Mouse (Mus musculus): Measurements from ENCODE around the gene Arhgap15. TPM values are rescaled to one million over a fixed set of nuclear protein-coding genes. Genes with fewer than 3 reads are reported as not detected.
"Not testable (repeated sequence)": the region's sequence is repeated elsewhere in the genome, so short reads cannot be mapped to it uniquely, and the experiment has no call there.

The Arhgap15 gene
- total RNA-seq (2014; fragmentation: Nextera tagmentation) (99.5 and 105 TPM in 2 replicates), total RNA-seq (2017) (146 and 174 TPM in 2 replicates)

- peak; percentile 89 for ATAC-seq (replicated peaks; ENCODE audit: poor library complexity, severe bottlenecking)
Measured at GRCm38 (mm10) chr2:43748287-43748983, at the start of gene Arhgap15. Arhgap15 (plus strand) TSS chr2:43748824.

DNA sequence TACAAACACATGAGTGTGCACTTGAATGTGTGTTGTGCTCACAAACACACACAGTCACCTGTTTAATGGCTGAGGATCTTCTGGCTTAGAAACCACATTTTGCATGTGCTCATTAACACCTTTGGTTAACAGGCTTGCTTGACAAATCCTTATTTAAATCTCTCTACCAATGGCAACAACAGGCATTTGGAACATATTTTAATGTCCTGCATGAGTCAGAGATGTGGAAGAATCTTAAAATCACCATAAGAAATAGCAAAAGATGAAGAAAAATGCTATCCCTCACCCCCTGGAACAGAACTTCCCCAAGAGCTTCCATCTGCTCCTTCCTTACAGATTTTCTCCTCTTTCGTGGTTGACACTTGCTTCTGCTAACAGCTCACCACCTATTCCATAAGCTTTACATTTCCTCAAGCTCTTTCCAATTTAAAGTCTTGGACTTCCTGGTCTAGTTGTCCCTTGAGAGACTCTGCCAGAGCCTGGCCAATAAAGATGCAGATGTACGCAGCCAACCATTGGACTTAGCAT is 35.9 kb upstream of the Arhgap15 start:
- ATAC-seq (replicated peaks; ENCODE audit: poor library complexity, severe bottlenecking) = no peak

DNA sequence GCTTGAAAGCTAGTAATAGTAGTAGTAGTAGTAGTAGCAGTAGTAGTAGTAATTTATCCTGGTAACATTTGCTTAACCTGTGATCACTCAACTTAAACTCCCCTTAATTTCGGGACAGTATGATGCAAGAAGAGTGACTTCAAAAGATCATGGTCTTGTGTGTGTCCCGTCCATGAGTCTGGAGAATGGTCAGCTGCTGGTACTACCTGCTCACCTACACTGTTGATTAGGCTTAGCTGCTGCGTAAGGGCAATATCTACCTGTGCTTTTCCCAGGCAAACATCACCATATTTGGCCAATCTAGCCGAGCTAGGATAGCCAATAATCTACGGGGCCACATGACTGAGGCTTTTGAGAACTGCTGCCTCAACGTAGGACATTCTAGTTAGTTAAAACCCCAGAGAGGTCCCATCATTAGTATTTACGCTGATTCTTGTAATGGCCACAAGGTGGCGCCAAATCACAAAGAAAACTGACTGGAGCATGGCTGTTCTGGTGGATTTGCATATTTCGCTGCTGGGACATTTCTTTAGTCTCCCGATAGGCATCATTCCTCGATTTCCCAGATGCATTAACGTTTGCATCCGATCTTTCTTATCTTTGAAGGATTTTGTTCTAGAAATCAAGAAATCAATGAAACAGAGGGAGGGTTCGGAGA is 26.0 kb upstream of the Arhgap15 start:
- ATAC-seq (replicated peaks; ENCODE audit: poor library complexity, severe bottlenecking) = peak; percentile 78

DNA sequence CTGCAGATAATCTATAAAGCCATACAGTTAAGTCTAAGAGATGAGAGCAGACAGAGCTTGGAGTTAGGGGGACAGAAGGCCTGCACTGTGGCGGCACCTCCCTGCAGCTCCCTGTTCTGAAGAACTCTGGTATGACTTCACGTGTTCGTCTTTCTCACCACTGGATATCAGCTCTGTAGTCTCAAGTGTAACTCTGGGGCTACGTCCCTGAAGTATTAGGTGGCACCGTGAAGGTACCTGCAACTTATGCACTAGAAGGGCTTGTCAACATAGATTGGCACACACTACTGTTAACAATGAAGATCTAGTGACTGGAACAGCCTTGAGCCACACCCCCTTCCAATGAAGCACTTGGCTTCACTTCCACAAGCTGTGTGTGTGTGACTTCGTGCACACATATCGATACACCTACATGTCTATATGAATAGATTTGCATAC is 25.5 kb upstream of the Arhgap15 start:
- ATAC-seq (replicated peaks; ENCODE audit: poor library complexity, severe bottlenecking) = peak; percentile 20

DNA sequence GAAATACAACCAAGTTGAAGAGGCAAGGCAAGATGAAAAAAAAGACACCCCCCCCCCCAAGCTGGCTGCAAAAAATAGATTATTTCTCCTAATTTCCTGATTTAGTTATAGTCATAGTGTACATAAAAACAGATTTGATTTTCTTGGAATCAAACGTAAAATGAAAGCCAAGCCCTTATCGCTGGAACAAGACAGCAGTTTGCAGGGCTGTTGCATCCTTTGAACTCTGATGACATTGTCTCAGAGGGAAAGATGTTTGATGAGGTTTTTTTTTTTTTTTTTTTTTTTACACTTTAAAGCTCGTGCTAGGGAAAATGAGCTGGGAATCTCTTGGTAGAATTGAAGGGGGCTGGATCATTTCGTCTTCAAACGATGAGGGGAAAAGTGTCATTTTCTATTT is 21.4 kb upstream of the Arhgap15 start:
- ATAC-seq (replicated peaks; ENCODE audit: poor library complexity, severe bottlenecking) = no peak

GRCm38 (mm10) chr2:43727693-43728092 is 20.9 kb upstream of the Arhgap15 start:
- peak; percentile 77 for ATAC-seq (replicated peaks; ENCODE audit: poor library complexity, severe bottlenecking)

- no peak for ATAC-seq (replicated peaks; ENCODE audit: poor library complexity, severe bottlenecking)
Measured at GRCm38 (mm10) chr2:43728831-43729230, 19.8 kb upstream of the Arhgap15 start.

GRCm38 (mm10) chr2:43732396-43732795 is 16.2 kb upstream of the Arhgap15 start:
- ATAC-seq (replicated peaks; ENCODE audit: poor library complexity, severe bottlenecking) = no peak

DNA sequence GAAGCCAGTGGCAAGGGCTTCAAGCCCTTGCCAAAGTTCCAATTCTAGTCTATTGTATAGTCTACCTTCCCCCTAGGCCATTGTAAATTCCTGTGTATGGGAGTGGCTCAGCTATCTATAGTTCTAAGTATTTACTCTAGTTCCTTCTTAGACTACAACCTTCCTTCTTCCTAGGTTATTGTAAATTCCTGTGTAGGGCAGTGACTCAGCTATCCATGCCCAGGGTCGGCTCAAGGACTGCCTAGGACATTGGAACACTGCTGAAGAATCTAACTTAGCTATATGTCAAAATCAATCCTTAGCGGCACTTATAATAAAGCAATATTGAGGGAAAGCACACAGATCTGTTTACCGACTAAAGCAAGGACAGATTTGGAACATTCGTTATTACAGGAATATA is 13.6 kb upstream of the Arhgap15 start:
- not testable (repeated sequence) for ATAC-seq (replicated peaks; ENCODE audit: poor library complexity, severe bottlenecking)

- peak; percentile 38 for ATAC-seq (replicated peaks; ENCODE audit: poor library complexity, severe bottlenecking)
Measured at GRCm38 (mm10) chr2:43737546-43737945, 11.1 kb upstream of the Arhgap15 start.

GRCm38 (mm10) chr2:43738562-43739112 is 10.0 kb upstream of the Arhgap15 start:
- ATAC-seq (replicated peaks; ENCODE audit: poor library complexity, severe bottlenecking) = peak; percentile 86

DNA sequence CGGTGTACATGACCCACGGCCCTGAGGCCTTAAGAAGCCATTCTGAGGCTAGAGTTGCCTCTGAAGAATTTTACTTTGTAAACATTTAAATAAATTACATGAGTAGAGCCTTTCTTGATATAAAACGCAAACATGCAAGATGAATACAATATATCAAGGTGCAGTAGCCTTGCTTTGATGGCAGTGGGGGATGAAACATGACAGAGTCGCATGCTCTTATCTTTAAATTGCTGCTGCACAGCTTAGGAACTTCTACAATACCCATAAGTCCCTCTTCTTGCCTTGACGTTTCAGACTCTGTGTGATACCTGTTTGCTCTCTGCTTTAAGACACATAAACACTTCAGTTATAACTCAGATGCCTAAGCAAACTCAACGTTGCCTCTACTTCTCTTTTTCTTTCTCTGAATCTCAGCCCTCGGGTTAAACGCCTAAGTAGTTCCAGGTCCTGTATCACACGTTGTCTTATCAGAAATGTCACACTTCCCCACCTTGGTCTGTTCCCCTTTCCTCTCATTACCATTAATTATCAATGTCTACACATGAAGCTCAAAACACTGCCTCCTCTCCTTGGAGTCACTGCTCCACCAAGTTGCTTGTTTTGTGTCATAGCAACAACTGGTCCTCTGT is 9.3 kb upstream of the Arhgap15 start:
- ATAC-seq (replicated peaks; ENCODE audit: poor library complexity, severe bottlenecking) = peak; percentile 65

DNA sequence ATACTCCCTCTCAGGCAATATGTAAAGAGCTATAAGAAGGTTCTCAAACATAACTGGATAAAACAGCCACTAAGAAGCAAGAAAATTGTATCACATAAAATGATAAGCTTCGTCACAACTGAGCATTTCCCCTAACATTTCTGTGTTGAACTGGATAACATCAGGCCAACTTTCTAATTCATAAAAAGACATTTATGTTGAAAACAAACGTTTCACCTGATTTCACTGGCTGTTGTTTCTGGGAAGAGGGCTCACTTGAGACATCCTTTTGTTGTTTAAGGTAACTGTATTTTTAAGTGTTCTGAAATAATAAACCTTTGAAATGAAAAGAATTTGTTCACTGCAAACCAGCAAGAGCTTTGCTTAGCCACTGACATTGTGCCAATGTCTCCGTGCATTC is 697 bp downstream of the Arhgap15 start:
- ATAC-seq (replicated peaks; ENCODE audit: poor library complexity, severe bottlenecking) = no peak

DNA sequence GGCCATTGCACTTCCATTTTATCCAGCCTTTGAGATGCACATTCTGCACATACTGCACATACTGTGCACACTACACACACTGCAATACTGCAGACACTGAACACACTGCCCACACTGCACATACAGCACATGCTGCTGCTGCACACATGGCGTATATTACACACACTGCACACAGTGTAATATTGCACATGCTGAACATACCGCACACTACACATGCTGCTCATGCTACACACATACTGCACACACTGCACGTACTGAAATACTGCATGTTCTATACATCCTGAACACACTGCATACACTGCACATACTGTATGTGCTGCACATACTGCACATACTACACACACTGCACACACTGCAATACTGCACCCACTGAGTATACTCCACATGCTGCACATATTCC is 7.3 kb downstream of the Arhgap15 start:
- no peak for ATAC-seq (replicated peaks; ENCODE audit: poor library complexity, severe bottlenecking)

- no peak for ATAC-seq (replicated peaks; ENCODE audit: poor library complexity, severe bottlenecking)
Measured at GRCm38 (mm10) chr2:43756626-43757025, 8.0 kb downstream of the Arhgap15 start.

- ATAC-seq (replicated peaks; ENCODE audit: poor library complexity, severe bottlenecking) = peak; percentile 86
Measured at GRCm38 (mm10) chr2:43761735-43762134, 13.1 kb downstream of the Arhgap15 start.

DNA sequence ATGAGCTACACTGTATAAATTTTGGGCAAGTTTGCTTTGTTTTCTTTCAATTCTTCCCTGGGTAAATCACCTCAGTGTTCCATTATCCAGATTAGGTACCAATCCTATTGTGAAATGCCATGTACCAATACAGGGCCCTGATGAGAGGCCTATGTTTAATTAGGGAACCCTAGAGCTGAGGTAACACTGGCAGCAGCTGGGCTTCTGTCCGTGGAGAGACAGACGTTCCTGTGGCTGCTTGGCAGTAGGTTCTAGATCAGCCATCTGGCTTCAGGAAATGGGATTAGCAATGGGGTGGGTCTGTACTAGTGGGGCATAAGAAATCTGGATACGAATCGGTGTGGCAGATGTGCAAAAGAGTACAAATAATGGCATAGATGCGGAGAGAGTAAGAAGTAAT is 14.7 kb downstream of the Arhgap15 start:
- peak; percentile 62 for ATAC-seq (replicated peaks; ENCODE audit: poor library complexity, severe bottlenecking)

DNA sequence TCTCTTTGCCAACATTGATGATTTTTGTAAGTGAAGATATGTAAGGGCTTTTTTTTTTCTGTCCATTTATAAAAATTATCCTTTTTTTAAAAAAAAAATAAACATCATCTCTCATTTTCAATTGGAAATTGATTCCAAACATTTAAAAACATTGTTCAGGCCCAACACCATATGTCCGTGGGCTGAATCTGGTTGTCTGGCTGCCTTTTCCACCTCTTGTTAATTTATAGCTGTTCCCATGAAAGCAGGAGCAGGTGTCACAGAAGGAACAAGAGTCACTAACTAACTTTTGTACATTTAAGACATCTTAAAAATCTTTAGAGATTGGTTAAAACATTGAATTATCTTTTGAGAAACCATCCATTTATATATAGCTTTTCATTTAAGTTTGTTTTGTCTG is 15.8 kb downstream of the Arhgap15 start:
- ATAC-seq (replicated peaks; ENCODE audit: poor library complexity, severe bottlenecking) = no peak

GRCm38 (mm10) chr2:43766200-43766599 is 17.6 kb downstream of the Arhgap15 start:
- ATAC-seq (replicated peaks; ENCODE audit: poor library complexity, severe bottlenecking) = no peak

- ATAC-seq (replicated peaks; ENCODE audit: poor library complexity, severe bottlenecking) = no peak
Measured at GRCm38 (mm10) chr2:43769850-43770570, 21.4 kb downstream of the Arhgap15 start.
